Mouse (Mus musculus): ENCODE measurements at regions not wholly inside any gene's neighbourhood (a gene's known extent, or its start where the extent isn't known, plus 50 kb on each side); places are given as distances from the start of the nearest gene placed in this dataset.
A peak's percentile ranks its signal among the peaks of the same experiment; 100 is the strongest.

DNA sequence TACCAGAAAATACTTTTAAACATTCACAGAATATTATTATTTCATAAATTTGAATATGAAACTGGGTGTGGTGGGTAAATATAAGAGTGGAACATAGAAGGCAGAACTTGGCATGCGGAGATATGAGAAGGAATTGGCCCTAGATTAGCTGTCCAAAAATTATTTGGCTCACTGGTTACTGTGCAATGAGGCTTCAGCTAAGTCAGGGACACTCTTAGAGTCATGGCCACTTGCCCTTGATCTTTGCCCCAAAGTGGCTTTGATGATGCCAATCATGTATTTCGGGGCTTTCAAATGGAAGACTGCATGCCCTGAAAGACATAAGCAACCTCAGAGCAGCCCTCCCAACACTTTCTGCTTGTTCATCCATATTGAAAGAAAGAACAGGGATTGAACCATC, 76.9 kb downstream of the Pxdc1 start:
- ATAC-seq (ENCODE audit: low read depth) = no peak
- Histone ChIP-seq H3K36me3 (no peaks in the 10 kb centered on the region), H3K4me3 (no peak overlapping the region), H3K27me3 (no peaks in the 10 kb centered on the region), H3K27ac (replicated peaks) (peak overlapping the region; percentile 39), H3K4me2 (no peak overlapping the region), H3K9me3 (no peaks in the 10 kb centered on the region), H3K9ac (no peak overlapping the region), H3K4me1 (replicated peaks) (peaks cover 13% of the 10 kb centered on the region)
- 82% methylated on average over 2 of the region's 2 CpGs for WGBS

DNA sequence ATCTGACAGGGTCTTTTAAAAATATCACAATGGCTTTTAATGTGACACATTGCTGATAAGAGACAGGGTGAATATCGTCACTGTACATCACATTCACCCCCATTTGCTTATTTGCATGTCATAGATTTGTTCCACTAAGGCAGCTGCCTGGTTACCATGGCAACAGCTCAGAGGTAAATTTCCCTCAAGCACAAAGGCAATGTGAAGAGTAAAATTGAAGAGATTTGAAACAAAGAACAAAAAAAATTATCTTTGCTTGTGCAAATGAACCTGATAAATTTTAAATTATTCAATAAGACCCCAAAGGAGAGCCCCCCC, 77.3 kb downstream of the Pxdc1 start:
- H3K4me1 ChIP-seq (replicated peaks) = peaks cover 13% of the 10 kb centered on the region
- H3K36me3 ChIP-seq = no peaks in the 10 kb centered on the region
- H3K27me3 ChIP-seq = no peaks in the 10 kb centered on the region
- no peak overlapping the region for H3K9ac ChIP-seq
- H3K9me3 ChIP-seq = no peaks in the 10 kb centered on the region
- WGBS = 13% methylated on average over 1 of the region's 1 CpGs
- H3K4me3 ChIP-seq = no peak overlapping the region
- H3K4me2 ChIP-seq = no peak overlapping the region
- ATAC-seq (ENCODE audit: low read depth) = peak; percentile 94
- peak overlapping the region; percentile 79 for H3K27ac ChIP-seq (replicated peaks)

DNA sequence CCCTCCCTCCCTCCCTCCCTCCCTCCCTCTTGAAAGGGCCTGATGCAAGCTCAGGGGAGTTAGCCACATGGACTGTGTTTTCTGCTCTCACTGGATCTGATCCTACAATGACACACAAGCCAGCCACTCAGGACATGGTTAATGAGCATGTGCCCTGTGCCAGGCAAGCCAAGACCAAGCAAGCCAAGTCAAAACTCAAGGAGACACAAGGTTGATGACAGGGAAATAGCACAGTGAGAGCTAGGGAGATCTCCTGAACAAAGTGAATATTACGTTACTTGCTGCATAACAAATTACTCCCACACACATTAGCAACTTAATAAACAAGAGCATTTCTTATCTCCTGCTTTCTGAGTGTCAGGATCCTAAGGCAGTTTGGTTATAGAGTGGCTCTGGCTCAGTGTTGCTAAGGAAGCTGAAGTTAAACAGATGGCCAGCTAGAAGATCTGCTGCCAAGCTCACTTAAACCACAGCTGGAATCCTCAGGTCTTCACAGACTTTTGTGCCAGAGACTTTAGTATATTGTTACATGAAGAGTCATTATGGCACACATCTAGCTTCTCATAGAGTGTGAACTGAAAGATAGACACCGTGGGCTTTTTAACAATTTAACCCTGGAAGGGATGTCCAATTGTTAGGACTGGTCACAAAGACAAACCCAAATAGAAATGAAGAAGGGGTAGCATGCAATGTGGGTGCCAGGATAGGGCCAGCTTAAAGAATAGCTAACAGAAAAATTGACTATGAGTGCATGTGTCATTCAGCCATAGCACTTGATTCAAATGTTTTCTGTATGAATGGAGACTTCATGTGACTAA, 77.9 kb downstream of the Pxdc1 start:
- Histone ChIP-seq H3K27ac (replicated peaks) (peak overlapping the region; percentile 79), H3K9ac (no peak overlapping the region), H3K4me1 (replicated peaks) (peaks cover 13% of the 10 kb centered on the region), H3K36me3 (no peaks in the 10 kb centered on the region), H3K4me2 (no peak overlapping the region), H3K27me3 (no peaks in the 10 kb centered on the region), H3K4me3 (no peak overlapping the region), H3K9me3 (no peaks in the 10 kb centered on the region)
- 59% methylated on average over 2 of the region's 2 CpGs for WGBS
- ATAC-seq (ENCODE audit: low read depth) = peak; percentile 78

DNA sequence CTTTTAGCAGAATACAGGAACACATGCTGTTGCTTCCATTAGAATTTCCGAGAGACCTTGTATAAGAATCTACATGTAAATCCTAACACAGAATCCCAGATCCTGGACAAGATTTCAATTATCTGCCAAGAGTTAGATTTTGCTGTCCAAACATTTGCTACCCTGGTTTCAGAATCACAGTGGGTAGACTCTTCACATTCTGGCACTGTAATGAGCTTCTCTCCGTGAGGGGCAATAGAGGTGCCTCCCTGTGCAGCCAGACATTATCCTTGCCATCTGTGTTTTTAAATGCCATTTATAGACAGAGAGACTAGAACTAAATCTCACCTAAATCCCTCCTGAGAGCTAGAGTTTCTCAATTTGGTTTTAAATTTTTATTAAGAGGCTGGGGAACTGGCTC, 84.0 kb downstream of the Pxdc1 start:
- H3K4me3 ChIP-seq = no peak overlapping the region
- no peaks in the 10 kb centered on the region for H3K36me3 ChIP-seq
- H3K27ac ChIP-seq (replicated peaks) = no peak overlapping the region
- ATAC-seq (ENCODE audit: low read depth) = no peak
- H3K27me3 ChIP-seq = no peaks in the 10 kb centered on the region
- H3K4me2 ChIP-seq = no peak overlapping the region
- H3K9ac ChIP-seq = no peak overlapping the region
- H3K4me1 ChIP-seq (replicated peaks) = peaks cover 3% of the 10 kb centered on the region; the same call in 1 of the 2 replicates
- 66% methylated on average over 2 of the region's 2 CpGs for WGBS
- no peaks in the 10 kb centered on the region for H3K9me3 ChIP-seq

DNA sequence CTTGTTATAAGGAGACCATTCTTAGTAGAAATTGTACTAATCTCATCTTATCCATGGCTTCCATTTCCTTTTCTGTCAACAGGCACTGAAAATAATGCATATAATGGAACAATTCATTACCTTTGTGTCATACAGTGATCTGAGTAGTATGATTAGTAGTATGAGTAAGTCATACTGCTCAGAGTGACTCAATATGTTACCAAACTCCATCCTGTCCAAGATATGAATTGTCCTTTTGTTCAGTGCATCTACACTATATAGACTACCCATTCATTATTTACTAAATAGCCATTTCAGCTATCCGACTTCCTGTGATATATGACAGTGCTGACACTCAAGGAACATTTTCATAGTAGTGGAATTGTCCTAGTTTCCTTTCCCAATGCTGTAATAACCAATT, 86.6 kb downstream of the Pxdc1 start:
- Histone ChIP-seq H3K9me3 (no peaks in the 10 kb centered on the region), H3K36me3 (no peaks in the 10 kb centered on the region), H3K4me1 (replicated peaks) (peaks cover 3% of the 10 kb centered on the region; the same call in 1 of the 2 replicates), H3K9ac (no peak overlapping the region), H3K4me2 (no peak overlapping the region), H3K27ac (replicated peaks) (no peak overlapping the region), H3K27me3 (no peaks in the 10 kb centered on the region), H3K4me3 (no peak overlapping the region)
- ATAC-seq (ENCODE audit: low read depth) = no peak
- 74% methylated on average over 1 of the region's 1 CpGs for WGBS

DNA sequence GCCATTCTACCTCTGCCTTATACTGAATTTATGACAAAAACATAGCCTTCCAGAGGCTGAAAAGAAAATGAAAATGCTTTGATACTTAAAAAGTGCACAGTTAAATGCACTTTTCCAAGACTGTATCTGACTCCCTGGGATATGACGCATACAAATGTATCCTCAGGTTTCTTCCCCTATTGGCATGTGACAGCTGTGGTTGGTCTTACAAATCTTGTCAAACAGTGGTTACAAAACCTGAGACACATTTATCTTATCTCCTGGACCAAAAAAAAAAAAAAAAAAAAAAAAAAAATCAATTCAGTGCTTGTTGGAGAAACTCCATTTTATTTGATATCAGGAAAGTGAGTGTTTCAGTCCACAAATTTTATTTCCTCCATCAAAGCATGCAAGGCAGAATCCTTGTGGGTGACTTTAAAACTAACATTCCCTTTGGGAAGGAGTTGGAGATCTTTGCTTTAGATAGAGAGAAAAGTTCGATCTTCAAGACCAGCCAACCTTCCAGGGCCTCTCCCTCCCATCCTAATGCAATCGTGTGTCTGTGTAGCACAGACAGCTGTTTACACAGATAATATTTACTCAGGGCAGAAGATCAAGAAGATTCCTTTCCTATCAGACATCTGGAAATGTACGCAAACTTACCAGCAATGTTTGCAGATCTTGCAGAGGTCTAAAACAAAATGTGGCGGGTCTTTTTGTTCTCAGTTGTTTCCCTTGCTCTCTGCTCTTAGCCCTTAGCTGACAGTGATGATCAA, 103.0 kb downstream of the Pxdc1 start:
- Histone ChIP-seq H3K27me3 (no peaks in the 10 kb centered on the region), H3K9ac (no peak overlapping the region), H3K36me3 (no peaks in the 10 kb centered on the region), H3K4me2 (no peak overlapping the region), H3K9me3 (no peaks in the 10 kb centered on the region), H3K4me3 (no peak overlapping the region), H3K4me1 (replicated peaks) (no peaks in the 10 kb centered on the region), H3K27ac (replicated peaks) (no peak overlapping the region)
- ATAC-seq (ENCODE audit: low read depth) = no peak
- 85% methylated on average over 5 of the region's 5 CpGs for WGBS

DNA sequence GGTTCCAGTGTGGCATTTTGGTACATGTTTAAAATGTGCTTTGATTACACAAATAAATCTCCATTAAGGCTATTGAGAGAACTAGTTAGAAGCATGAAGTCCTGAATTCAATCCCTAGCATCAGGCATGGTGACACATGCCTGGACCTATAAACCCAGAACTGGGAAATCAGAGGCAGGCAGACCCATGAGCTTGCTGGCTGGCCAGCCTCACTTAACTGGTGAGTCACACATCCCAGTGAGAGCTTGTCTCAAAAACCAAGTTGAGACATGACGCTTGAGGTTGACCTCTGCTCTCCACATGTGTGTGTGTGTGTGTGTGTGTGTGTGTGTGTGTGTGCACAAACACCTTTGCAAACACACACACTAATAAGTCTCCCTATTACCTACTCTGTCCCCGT, 112.6 kb downstream of the Pxdc1 start:
- Histone ChIP-seq H3K4me1 (replicated peaks) (no peaks in the 10 kb centered on the region), H3K27ac (replicated peaks) (no peak overlapping the region), H3K4me3 (no peak overlapping the region), H3K36me3 (no peaks in the 10 kb centered on the region), H3K27me3 (no peaks in the 10 kb centered on the region), H3K9ac (no peak overlapping the region), H3K4me2 (no peak overlapping the region), H3K9me3 (no peaks in the 10 kb centered on the region)
- 89% methylated on average over 2 of the region's 2 CpGs for WGBS
- no peak for ATAC-seq (ENCODE audit: low read depth)

DNA sequence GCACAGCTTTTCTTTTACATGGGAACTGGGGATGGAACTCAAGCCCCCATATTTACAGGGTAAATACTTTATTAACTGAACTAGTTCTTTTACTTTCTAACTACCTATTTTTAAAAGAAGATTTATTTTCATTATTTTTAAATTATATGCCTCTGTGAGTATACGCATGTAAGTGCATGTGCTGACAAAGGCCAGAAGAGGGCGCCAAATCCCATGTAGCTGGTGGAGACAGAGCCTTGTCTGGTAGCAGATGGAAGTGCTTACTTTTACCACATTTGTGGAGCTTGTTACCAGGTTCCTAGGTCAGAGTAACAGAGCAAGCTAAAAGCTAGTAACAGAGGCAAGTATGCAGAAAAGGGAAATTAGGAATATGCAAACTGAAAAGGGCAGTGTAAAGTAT, 119.4 kb downstream of the Pxdc1 start:
- Histone ChIP-seq H3K9me3 (no peaks in the 10 kb centered on the region), H3K27ac (replicated peaks) (no peak overlapping the region), H3K4me2 (no peak overlapping the region), H3K36me3 (no peaks in the 10 kb centered on the region), H3K4me1 (replicated peaks) (no peaks in the 10 kb centered on the region), H3K4me3 (no peak overlapping the region), H3K27me3 (no peaks in the 10 kb centered on the region), H3K9ac (no peak overlapping the region)
- 77% methylated on average over 2 of the region's 2 CpGs for WGBS
- ATAC-seq (ENCODE audit: low read depth) = no peak

DNA sequence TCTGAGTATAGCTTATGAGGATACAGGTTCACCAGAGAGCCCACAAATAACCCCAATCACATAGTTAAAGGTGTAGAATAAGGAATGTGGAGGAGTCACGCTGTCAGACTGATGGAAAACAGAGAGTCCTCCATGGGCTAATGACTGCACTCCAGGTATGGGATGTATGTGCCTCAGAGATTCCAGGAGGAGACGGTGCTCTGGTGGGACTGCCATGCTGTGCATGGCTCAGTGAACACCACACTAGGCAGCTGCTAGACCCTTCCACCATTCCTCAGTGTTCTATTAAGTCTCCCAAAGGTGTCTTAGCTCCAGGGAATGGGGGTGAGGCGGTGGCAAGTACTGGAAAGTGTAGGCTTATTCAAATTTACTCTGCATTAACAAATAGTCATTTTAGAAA, 142.0 kb downstream of the Pxdc1 start:
- Histone ChIP-seq H3K9ac (no peak overlapping the region), H3K27ac (replicated peaks) (no peak overlapping the region), H3K4me2 (no peak overlapping the region), H3K4me3 (no peak overlapping the region), H3K27me3 (no peaks in the 10 kb centered on the region), H3K4me1 (replicated peaks) (no peaks in the 10 kb centered on the region), H3K36me3 (no peaks in the 10 kb centered on the region), H3K9me3 (no peaks in the 10 kb centered on the region)
- no peak for ATAC-seq (ENCODE audit: low read depth)
- 83% methylated on average over 3 of the region's 3 CpGs for WGBS

DNA sequence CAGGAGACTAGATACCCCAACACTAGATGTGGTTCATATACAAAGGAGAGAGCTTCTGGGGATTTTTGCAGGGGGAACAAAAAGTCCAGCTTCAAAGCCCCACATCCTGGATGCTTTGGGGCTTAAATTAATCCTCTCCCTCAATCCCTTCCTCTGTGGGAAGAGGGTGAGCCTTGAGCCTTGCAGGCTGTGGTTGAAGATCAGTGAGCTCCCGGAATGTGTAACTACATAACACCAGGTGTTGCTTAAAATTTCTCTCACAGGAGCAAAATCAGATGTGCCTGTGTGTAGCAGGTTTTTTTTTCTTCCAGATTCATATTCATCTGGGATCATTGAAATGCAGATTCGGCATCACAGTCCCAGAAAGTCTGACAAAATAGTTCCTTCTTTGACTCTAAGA, 146.1 kb downstream of the Pxdc1 start:
- 89% methylated on average over 2 of the region's 2 CpGs for WGBS
- Histone ChIP-seq H3K27ac (replicated peaks) (no peak overlapping the region), H3K27me3 (no peaks in the 10 kb centered on the region), H3K9ac (no peak overlapping the region), H3K36me3 (no peaks in the 10 kb centered on the region), H3K4me1 (replicated peaks) (no peaks in the 10 kb centered on the region), H3K4me3 (no peak overlapping the region), H3K9me3 (no peaks in the 10 kb centered on the region), H3K4me2 (no peak overlapping the region)
- ATAC-seq (ENCODE audit: low read depth) = no peak

DNA sequence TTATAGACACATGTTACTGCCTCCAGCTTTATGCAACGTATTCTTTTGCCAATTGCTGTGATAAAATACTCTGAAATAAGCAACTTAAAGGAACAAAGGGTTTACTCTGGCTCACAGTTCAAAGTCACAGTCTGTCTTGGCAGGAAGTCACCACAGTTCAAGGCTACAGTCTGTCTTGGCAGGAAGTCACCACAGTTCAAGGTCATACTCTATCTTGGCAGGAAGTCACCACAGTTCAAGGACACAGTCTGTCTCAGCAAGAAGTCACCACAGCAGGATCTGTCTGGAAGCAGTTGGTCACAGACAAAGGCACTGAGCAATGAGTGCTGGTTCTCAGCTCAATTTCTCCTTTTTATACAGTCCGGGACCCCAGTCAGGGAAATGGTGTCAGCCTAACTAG, 147.4 kb downstream of the Pxdc1 start:
- H3K4me3 ChIP-seq = no peak overlapping the region
- H3K9ac ChIP-seq = no peak overlapping the region
- H3K36me3 ChIP-seq = no peaks in the 10 kb centered on the region
- no peaks in the 10 kb centered on the region for H3K4me1 ChIP-seq (replicated peaks)
- ATAC-seq (ENCODE audit: low read depth) = no peak
- no peaks in the 10 kb centered on the region for H3K9me3 ChIP-seq
- no peak overlapping the region for H3K27ac ChIP-seq (replicated peaks)
- WGBS = 82% methylated on average over 2 of the region's 2 CpGs
- H3K27me3 ChIP-seq = no peaks in the 10 kb centered on the region
- H3K4me2 ChIP-seq = no peak overlapping the region

DNA sequence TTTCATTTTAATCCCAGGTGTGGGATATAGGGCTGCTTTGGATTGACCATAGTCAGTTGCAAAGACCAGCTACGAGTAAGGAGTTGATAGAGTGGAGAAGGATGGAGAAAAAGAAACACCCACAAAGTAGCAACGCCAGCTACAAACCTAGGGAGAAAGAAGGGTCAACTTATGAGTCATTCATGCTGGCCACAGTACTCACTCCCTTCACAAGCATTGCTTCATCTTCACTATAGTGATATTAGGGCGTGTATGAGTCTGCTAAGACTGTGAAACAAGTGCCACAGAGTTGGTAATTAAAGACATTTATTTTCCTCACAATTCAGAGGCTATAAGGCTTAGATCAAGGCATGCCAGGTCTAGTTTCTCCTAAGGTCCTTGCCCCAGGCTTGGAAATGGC, 148.4 kb downstream of the Pxdc1 start:
- Histone ChIP-seq H3K27ac (replicated peaks) (no peak overlapping the region), H3K9me3 (no peaks in the 10 kb centered on the region), H3K27me3 (no peaks in the 10 kb centered on the region), H3K4me3 (no peak overlapping the region), H3K4me1 (replicated peaks) (no peaks in the 10 kb centered on the region), H3K36me3 (no peaks in the 10 kb centered on the region), H3K4me2 (no peak overlapping the region), H3K9ac (no peak overlapping the region)
- ATAC-seq (ENCODE audit: low read depth) = no peak
- WGBS = 89% methylated on average over 3 of the region's 3 CpGs

DNA sequence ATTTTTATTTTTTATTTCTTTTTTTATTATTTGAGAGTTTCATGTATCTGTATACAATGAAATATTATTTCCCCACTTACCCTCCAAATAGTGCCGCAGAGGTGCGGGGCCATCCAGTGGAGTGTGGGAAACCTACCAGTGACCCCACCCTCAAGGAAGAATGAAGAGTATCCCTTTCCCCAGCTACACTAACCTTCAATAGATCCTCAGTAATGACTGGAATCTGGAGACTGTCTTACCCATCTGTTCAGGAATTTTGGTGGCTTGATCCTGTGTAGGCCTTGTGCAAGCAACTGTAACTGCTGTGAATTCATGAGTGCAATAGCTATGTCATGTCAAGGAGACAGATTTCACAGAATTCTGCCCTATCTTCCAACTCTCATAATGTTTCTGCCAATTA, 153.9 kb upstream of the Slc22a23 start:
- Histone ChIP-seq H3K4me3 (no peak overlapping the region), H3K36me3 (no peaks in the 10 kb centered on the region), H3K4me1 (replicated peaks) (no peaks in the 10 kb centered on the region), H3K4me2 (no peak overlapping the region), H3K27me3 (no peaks in the 10 kb centered on the region), H3K9me3 (no peaks in the 10 kb centered on the region), H3K9ac (no peak overlapping the region), H3K27ac (replicated peaks) (no peak overlapping the region)
- 96% methylated on average over 2 of the region's 2 CpGs for WGBS
- ATAC-seq (ENCODE audit: low read depth) = no peak

Data from neural tube, embryonic 13.5 days (tissue).